Mouse (Mus musculus): ENCODE data around the gene Zfp119b.

Gene Zfp119b

GRCm38 (mm10) chr17:55949400-55949799, at the start of gene Zfp119b:
Gene Zfp119b (minus strand): TSS chr17:55949500.
- DNase-seq (ENCODE audit: low spot score), result no peak

DNA sequence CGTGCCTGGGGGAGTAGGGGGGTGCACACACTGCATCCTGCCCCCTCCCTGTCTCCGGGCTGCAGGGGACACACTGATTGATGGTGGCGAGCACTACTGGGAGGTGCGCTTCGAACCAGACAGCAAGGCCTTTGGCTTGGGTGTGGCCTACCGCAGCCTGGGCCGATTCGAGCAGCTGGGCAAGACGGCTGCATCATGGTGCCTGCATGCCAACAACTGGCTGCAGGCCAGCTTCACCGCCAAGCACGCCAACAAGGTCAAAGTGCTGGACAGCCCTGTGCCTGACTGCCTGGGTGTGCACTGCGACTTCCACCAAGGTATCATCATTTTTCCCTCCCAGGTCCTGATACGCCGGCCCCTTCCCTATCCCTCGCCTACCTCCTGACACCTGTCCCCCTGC, 46.7 kb upstream of the Zfp119b start:
- peak; percentile 43 for DNase-seq (ENCODE audit: low spot score)

DNA sequence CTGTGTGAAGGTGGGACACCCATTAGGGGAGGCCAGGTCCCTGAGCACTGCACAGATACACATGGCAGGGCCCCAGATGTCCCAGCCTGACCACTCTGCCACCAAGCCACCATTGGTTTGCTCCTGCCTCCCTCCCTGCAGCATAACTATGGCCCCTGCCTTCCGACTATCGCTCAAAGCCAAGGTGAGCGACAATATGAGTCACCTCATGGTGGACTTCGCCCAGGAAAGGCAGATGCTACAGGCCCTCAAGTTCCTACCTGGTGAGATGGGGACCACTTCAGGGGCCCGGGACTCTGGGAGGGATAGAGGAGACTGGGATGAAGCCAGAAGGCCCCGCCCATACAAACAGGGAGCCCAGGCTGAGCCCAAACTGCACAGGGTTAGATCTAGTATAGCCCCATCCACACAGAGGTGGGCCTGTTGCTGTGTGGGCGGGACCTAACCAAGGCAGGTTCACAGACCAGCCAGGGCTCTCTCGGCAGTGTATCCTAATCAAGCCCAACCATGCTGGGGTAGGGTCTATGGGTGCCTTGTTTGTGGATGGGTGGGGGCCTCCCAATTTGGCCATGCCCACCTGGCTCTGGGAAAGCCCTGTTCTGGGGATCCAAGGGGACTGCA, 41.1 kb upstream of the Zfp119b start:
- DNase-seq (ENCODE audit: low spot score), result no peak

GRCm38 (mm10) chr17:55986030-55986961, 37.0 kb upstream of the Zfp119b start, which contains the start of gene Fsd1:
Gene Fsd1 (plus strand): TSS chr17:55986509.
- DNase-seq (ENCODE audit: low spot score), result no peak

GRCm38 (mm10) chr17:55977301-55977700, 28.0 kb upstream of the Zfp119b start:
- no peak for DNase-seq (ENCODE audit: low spot score)

GRCm38 (mm10) chr17:55976255-55976862, 27.1 kb upstream of the Zfp119b start:
- DNase-seq (ENCODE audit: low spot score), result peak; percentile 76

DNA sequence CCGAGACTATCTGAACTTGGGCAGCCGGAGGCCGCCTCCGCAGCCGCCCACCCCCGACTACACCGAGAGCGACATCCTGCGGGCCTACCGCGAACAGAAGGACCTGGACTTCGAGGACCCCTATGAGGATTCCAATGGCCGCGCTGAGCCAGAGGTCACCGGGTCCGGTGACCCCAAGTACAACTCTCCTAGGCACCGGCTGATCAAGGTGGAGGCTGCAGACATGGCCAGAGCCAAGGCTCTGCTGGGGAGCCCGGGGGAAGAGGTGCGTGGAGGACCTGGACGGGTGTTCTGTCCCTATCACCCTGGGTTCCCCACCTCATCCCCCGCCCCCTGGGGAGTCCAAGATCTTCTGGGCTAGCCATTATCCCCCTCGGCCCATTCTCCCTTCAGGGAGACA, 22.2 kb upstream of the Zfp119b start:
- DNase-seq (ENCODE audit: low spot score), result no peak

GRCm38 (mm10) chr17:55969966-55970891, 20.9 kb upstream of the Zfp119b start, which contains the start of gene Shd:
Gene Shd (plus strand): TSS chr17:55970467.
- DNase-seq (ENCODE audit: low spot score), result no peak

DNA sequence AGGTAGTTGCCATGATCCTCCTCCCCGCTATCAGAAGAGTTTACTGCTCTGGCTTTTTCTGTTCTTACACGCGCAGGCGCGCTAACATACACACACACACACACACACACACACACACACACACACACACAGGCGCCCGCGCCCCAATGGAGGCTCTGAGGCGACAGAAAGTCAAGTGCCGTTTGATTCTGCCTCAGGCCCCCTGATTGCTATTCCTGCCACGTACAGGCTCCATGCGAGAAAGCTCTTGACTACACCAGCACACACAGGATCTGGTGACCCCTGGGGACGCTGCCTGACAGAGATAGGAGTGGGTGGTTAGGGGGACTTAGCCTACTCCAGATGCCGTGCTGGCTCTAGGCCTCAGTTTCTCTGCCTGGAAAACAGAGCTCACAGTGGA, 20.3 kb upstream of the Zfp119b start:
- no peak for DNase-seq (ENCODE audit: low spot score)

DNA sequence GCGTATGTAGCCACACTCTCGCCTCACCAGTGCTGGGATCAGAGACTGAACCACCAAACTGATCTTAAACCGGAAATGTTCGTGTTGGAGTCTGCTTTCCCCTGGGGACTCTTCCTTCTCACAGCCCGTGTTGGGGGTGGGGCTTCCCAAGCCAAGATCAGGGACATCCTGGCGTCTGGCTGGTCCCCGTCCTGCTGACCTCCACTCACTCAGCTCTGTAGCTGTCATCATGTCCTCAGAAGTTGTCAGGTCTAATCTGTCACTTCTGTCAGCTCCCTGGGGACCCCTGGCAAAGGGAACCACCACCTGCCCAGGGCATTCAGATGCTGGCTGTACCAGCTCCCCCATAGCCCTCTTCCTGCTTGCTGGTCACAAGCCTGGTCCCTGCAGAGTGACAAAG, 18.9 kb upstream of the Zfp119b start:
- no peak for DNase-seq (ENCODE audit: low spot score)

- DNase-seq (ENCODE audit: low spot score), result no peak
Observed at GRCm38 (mm10) chr17:55967186-55967585, 17.9 kb upstream of the Zfp119b start.

GRCm38 (mm10) chr17:55964996-55965395, 15.7 kb upstream of the Zfp119b start:
- no peak for DNase-seq (ENCODE audit: low spot score)

DNA sequence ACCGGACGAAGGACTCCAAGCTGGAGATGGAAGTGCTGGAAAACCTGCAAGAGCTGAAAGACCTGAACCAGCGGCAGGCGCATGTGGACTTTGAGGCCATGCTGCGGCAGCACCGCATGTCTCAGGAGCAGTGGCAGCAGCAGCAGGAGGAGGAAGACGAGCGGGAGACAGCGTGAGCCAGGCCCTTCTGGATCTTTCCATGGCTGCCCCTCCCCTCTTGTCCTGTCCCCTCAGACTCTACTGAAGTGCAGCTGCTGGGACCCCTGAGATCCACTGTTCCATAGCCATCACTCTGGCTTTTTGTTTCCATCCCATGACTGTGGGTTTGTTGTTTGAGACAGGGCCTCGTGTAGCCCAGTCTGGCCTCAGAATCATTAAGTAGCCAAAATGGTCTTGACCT, 15.2 kb upstream of the Zfp119b start:
- DNase-seq (ENCODE audit: low spot score), result no peak

- peak; percentile 52 for DNase-seq (ENCODE audit: low spot score)
Observed at GRCm38 (mm10) chr17:55963171-55963570, 13.9 kb upstream of the Zfp119b start.

- DNase-seq (ENCODE audit: low spot score), result no peak
Observed at GRCm38 (mm10) chr17:55961631-55962030, 12.3 kb upstream of the Zfp119b start.

DNA sequence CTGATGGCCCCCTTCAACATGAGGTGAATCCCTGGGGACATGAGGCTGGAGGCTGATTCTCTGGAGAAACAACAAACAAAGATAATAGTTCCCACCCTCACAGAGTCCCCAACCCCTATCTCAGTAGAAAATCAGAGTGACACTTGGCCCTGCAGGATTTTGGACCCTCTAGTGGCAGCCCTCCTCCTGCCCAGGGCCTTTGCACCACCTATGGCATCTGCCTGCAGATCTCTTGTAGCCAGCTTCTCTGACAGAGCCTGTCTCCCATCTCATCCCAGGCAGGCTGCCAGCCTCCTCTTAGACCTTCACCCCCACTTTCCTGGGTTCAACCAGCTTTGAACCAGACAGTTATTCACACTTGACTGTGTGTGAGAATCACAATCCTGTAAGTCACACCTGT, 11.5 kb upstream of the Zfp119b start:
- no peak for DNase-seq (ENCODE audit: low spot score)

GRCm38 (mm10) chr17:55959946-55960740, 10.8 kb upstream of the Zfp119b start:
- no peak for DNase-seq (ENCODE audit: low spot score)

DNA sequence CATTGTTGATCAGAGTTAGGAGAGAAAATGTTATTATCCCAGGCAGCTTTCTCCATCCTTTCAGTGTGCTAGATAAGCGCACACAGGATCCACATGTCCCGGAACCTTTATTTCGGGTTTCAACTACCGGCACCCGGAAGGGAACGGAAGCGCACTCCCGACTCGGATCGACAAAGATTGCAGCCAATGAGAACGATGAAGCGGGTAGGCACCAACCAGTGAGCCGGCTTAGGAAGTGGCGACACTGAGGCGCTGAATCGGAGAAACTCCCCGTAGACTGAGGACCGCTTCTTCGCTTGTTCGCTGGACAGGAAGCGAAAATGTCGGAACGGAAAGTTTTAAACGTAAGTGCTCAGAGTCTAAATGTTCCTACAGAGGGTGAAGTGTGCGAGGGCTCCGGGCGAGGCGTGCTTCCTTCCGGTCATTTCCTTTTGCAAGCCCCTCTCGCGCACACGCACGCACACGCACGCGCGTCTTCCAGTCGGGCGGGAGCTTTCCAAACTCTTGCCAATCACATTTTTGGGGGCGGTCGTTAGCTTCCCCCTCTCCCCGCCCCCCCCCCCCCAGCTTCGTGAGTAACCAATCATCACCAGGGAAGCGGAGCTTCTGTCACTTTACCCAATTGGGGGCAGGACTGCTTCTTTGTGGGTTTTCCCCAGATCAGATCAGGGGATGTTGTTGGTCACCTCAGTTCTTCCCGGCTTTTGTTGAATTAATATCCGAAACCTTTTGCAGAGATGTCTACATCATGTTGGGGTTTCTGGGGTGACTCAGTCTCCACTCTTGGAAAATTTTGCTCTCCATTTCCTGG, 9.8 kb upstream of the Zfp119b start, which contains the start of gene Yju2:
Gene Yju2 (plus strand): TSS at position 182 of the 811 bp plus-strand sequence.
- DNase-seq (ENCODE audit: low spot score), result peak; percentile 98

DNA sequence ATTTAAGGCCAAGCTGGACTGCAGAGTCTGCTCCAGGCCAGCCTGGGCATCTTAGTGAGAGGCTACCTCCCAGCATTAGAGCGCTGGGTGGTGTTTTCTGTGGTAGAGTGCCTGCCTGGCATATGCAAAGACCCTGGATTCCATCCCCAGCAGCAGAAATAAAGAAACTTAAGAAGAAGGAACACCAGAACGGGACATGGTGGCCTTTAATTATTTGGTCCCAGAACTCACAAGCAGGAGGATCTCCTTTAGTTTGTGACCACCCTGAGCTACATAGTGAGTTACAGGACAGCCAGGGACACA, 9.2 kb upstream of the Zfp119b start:
- no peak for DNase-seq (ENCODE audit: low spot score)

Data from adipocyte (in vitro differentiated cells).